Mouse (Mus musculus) bone marrow, adult 2 months (tissue): ENCODE measurements at regions not wholly inside any gene's neighbourhood (a gene's known extent, or its start where the extent isn't known, plus 50 kb on each side); places are given as distances from the start of the nearest gene placed in this dataset.

Experiments used
- CTCF ChIP-seq: fragments of 200-500 bp; IDR thresholded peaks from 2 replicates; pipeline ENCODE4 v1.5.1; 2011; ENCODE audit warnings: low read length, control low read depth; ENCODE audit not compliant: control insufficient read depth, insufficient read depth
- POLR2A ChIP-seq: fragments of 200-500 bp; IDR thresholded peaks from 2 replicates; pipeline ENCODE4 v1.6.1; 2011; ENCODE audit warnings: low read depth, mild to moderate bottlenecking, control low read depth, low read length, borderline replicate concordance; ENCODE audit not compliant: control insufficient read depth

- no peak for TF ChIP-seq POLR2A
- TF ChIP-seq CTCF, result no peak
These were observed 158.3 kb downstream of the Gm5426 start for GRCm38 (mm10) chr10:96294666-96295065.
